Mouse (Mus musculus): ENCODE data around the gene Aco2. TPM values are rescaled to one million over a fixed set of nuclear protein-coding genes. Genes with fewer than 3 reads are reported as not detected.

The Aco2 gene
- polyA plus RNA-seq, 1 experiment from 2014 or later = 177 TPM

GRCm38 (mm10) chr15:81949076-81949475 lies 77.0 kb downstream of the Aco2 start:
- H3K4me1 ChIP-seq = no peaks in the 10 kb centered on the region
- no peak overlapping the region for H3K4me2 ChIP-seq (replicated peaks)
- no peaks in the 10 kb centered on the region for H3K27me3 ChIP-seq
- H3K27ac ChIP-seq (replicated peaks) = no peak overlapping the region
- H3K9ac ChIP-seq (replicated peaks) = no peak overlapping the region
- ATAC-seq (ENCODE audit: low FRiP score, low read depth) = no peak
- H3K4me3 ChIP-seq = no peak overlapping the region
- H3K9me3 ChIP-seq = no peaks in the 10 kb centered on the region
- peaks cover 4% of the 10 kb centered on the region for H3K36me3 ChIP-seq
- 89% methylated on average over 10 of the region's 10 CpGs for WGBS

GRCm38 (mm10) chr15:81949476-81950131 lies 77.5 kb downstream of the Aco2 start:
- no peak for ATAC-seq (ENCODE audit: low FRiP score, low read depth)
- H3K36me3 ChIP-seq = peaks cover 4% of the 10 kb centered on the region

GRCm38 (mm10) chr15:81950716-81951115 lies 78.6 kb downstream of the Aco2 start:
- H3K4me2 ChIP-seq (replicated peaks) = no peak overlapping the region
- H3K4me3 ChIP-seq = no peak overlapping the region
- no peak overlapping the region for H3K9ac ChIP-seq (replicated peaks)
- H3K4me1 ChIP-seq = no peaks in the 10 kb centered on the region
- peaks cover 7% of the 10 kb centered on the region for H3K36me3 ChIP-seq
- H3K27ac ChIP-seq (replicated peaks) = no peak overlapping the region
- no peaks in the 10 kb centered on the region for H3K27me3 ChIP-seq
- ATAC-seq (ENCODE audit: low FRiP score, low read depth) = no peak
- no peaks in the 10 kb centered on the region for H3K9me3 ChIP-seq
- 95% methylated on average over 5 of the region's 5 CpGs for WGBS

More at GRCm38 (mm10) chr15:81949476-81950131, 77.5 kb downstream of the Aco2 start:
- Histone ChIP-seq H3K4me3 (no peak overlapping the region), H3K9ac (replicated peaks) (no peak overlapping the region), H3K9me3 (no peaks in the 10 kb centered on the region), H3K4me1 (no peaks in the 10 kb centered on the region), H3K27ac (replicated peaks) (no peak overlapping the region), H3K4me2 (replicated peaks) (no peak overlapping the region), H3K27me3 (no peaks in the 10 kb centered on the region)
- WGBS = 64% methylated on average over 11 of the region's 11 CpGs

GRCm38 (mm10) chr15:81951159-81951558 lies 79.0 kb downstream of the Aco2 start:
- Histone ChIP-seq H3K27ac (replicated peaks) (no peak overlapping the region), H3K4me1 (no peaks in the 10 kb centered on the region), H3K4me3 (no peak overlapping the region), H3K9me3 (no peaks in the 10 kb centered on the region), H3K27me3 (no peaks in the 10 kb centered on the region), H3K4me2 (replicated peaks) (no peak overlapping the region), H3K36me3 (peaks cover 7% of the 10 kb centered on the region), H3K9ac (replicated peaks) (no peak overlapping the region)
- no peak for ATAC-seq (ENCODE audit: low FRiP score, low read depth)
- 93% methylated on average over 9 of the region's 9 CpGs for WGBS

- Histone ChIP-seq H3K27me3 (no peaks in the 10 kb centered on the region), H3K4me2 (replicated peaks) (no peak overlapping the region), H3K27ac (replicated peaks) (no peak overlapping the region), H3K36me3 (peaks cover 3% of the 10 kb centered on the region; the same call in 1 of the 2 replicates), H3K9ac (replicated peaks) (no peak overlapping the region), H3K9me3 (no peaks in the 10 kb centered on the region), H3K4me3 (no peak overlapping the region), H3K4me1 (no peaks in the 10 kb centered on the region)
- WGBS = 89% methylated on average over 4 of the region's 4 CpGs
- ATAC-seq (ENCODE audit: low FRiP score, low read depth) = no peak
Measured at GRCm38 (mm10) chr15:81952310-81952709, 80.2 kb downstream of the Aco2 start.

GRCm38 (mm10) chr15:81954151-81954583 lies 82.1 kb downstream of the Aco2 start:
- H3K9me3 ChIP-seq = no peaks in the 10 kb centered on the region
- 95% methylated on average over 9 of the region's 9 CpGs for WGBS
- ATAC-seq (ENCODE audit: low FRiP score, low read depth) = no peak
- peaks cover 3% of the 10 kb centered on the region; the same call in 1 of the 2 replicates for H3K36me3 ChIP-seq
- H3K27ac ChIP-seq (replicated peaks) = no peak overlapping the region
- no peaks in the 10 kb centered on the region for H3K27me3 ChIP-seq
- no peak overlapping the region for H3K4me2 ChIP-seq (replicated peaks)
- H3K9ac ChIP-seq (replicated peaks) = no peak overlapping the region
- H3K4me1 ChIP-seq = no peaks in the 10 kb centered on the region
- H3K4me3 ChIP-seq = no peak overlapping the region

- H3K9ac ChIP-seq (replicated peaks) = no peak overlapping the region
- no peak overlapping the region for H3K4me3 ChIP-seq
- no peaks in the 10 kb centered on the region for H3K9me3 ChIP-seq
- H3K4me2 ChIP-seq (replicated peaks) = no peak overlapping the region
- H3K4me1 ChIP-seq = no peaks in the 10 kb centered on the region
- H3K27me3 ChIP-seq = no peaks in the 10 kb centered on the region
- H3K36me3 ChIP-seq = peaks cover 3% of the 10 kb centered on the region; the same call in 1 of the 2 replicates
- 90% methylated on average over 6 of the region's 6 CpGs for WGBS
- no peak overlapping the region for H3K27ac ChIP-seq (replicated peaks)
- ATAC-seq (ENCODE audit: low FRiP score, low read depth) = no peak
Measured at GRCm38 (mm10) chr15:81954716-81955115, 82.6 kb downstream of the Aco2 start.

GRCm38 (mm10) chr15:81955414-81955813 lies 83.3 kb downstream of the Aco2 start:
- 93% methylated on average over 15 of the region's 15 CpGs for WGBS

GRCm38 (mm10) chr15:81956457-81956856 lies 84.3 kb downstream of the Aco2 start:
- H3K4me1 ChIP-seq = no peaks in the 10 kb centered on the region
- H3K4me2 ChIP-seq (replicated peaks) = no peak overlapping the region
- peaks cover 3% of the 10 kb centered on the region; the same call in 1 of the 2 replicates for H3K36me3 ChIP-seq
- no peaks in the 10 kb centered on the region for H3K9me3 ChIP-seq
- 59% methylated on average over 8 of the region's 8 CpGs for WGBS
- no peaks in the 10 kb centered on the region for H3K27me3 ChIP-seq
- no peak overlapping the region for H3K4me3 ChIP-seq
- no peak overlapping the region for H3K27ac ChIP-seq (replicated peaks)
- no peak overlapping the region for H3K9ac ChIP-seq (replicated peaks)
- ATAC-seq (ENCODE audit: low FRiP score, low read depth) = no peak

More at GRCm38 (mm10) chr15:81955414-81955813, 83.3 kb downstream of the Aco2 start:
- ATAC-seq (ENCODE audit: low FRiP score, low read depth) = no peak
- no peak overlapping the region for H3K9ac ChIP-seq (replicated peaks)
- H3K4me1 ChIP-seq = no peaks in the 10 kb centered on the region
- H3K4me2 ChIP-seq (replicated peaks) = no peak overlapping the region
- H3K9me3 ChIP-seq = no peaks in the 10 kb centered on the region
- no peak overlapping the region for H3K27ac ChIP-seq (replicated peaks)
- H3K36me3 ChIP-seq = peaks cover 3% of the 10 kb centered on the region; the same call in 1 of the 2 replicates
- no peaks in the 10 kb centered on the region for H3K27me3 ChIP-seq
- H3K4me3 ChIP-seq = no peak overlapping the region

GRCm38 (mm10) chr15:81957598-81957997 lies 85.5 kb downstream of the Aco2 start:
- Histone ChIP-seq H3K4me3 (no peak overlapping the region), H3K36me3 (0 out of 2 replicates have a peak, but pooled peaks cover 3% of the 10 kb centered on the region), H3K27ac (replicated peaks) (no peak overlapping the region), H3K9ac (replicated peaks) (no peak overlapping the region), H3K9me3 (no peaks in the 10 kb centered on the region), H3K4me2 (replicated peaks) (no peak overlapping the region), H3K4me1 (no peaks in the 10 kb centered on the region), H3K27me3 (no peaks in the 10 kb centered on the region)
- ATAC-seq (ENCODE audit: low FRiP score, low read depth) = no peak
- 85% methylated on average over 11 of the region's 11 CpGs for WGBS

- Histone ChIP-seq H3K27ac (replicated peaks) (no peak overlapping the region), H3K9me3 (no peaks in the 10 kb centered on the region), H3K4me2 (replicated peaks) (no peak overlapping the region), H3K9ac (replicated peaks) (no peak overlapping the region), H3K4me1 (no peaks in the 10 kb centered on the region), H3K27me3 (no peaks in the 10 kb centered on the region), H3K4me3 (no peak overlapping the region), H3K36me3 (0 out of 2 replicates have a peak, but pooled peaks cover 3% of the 10 kb centered on the region)
- 94% methylated on average over 3 of the region's 3 CpGs for WGBS
- no peak for ATAC-seq (ENCODE audit: low FRiP score, low read depth)
Measured at GRCm38 (mm10) chr15:81958906-81959305, 86.8 kb downstream of the Aco2 start.

- Histone ChIP-seq H3K4me1 (no peaks in the 10 kb centered on the region), H3K4me3 (peak within 1 kb of the TSS; percentile 58), H3K9me3 (no peaks in the 10 kb centered on the region), H3K27ac (replicated peaks) (peak within 1 kb of the TSS; percentile 79), H3K9ac (replicated peaks) (peak within 1 kb of the TSS; percentile 66), H3K27me3 (no peaks in the 10 kb centered on the region), H3K36me3 (no peaks in the 10 kb centered on the region), H3K4me2 (replicated peaks) (peak within 1 kb of the TSS; percentile 97)
- WGBS = under 1% methylated on average over 72 of the region's 77 CpGs
- ATAC-seq (ENCODE audit: low FRiP score, low read depth) = peak; percentile 96
Measured at GRCm38 (mm10) chr15:81960171-81961077, 88.3 kb downstream of the Aco2 start, which contains the start of gene Pmm1. TSS of gene Pmm1 (minus strand) at chr15:81960930.
